Mouse (Mus musculus): ENCODE results near the gene 1700011L22Rik. TPM values are rescaled to one million over a fixed set of nuclear protein-coding genes. Genes with fewer than 3 reads are reported as not detected.
A peak's percentile ranks its signal among the peaks of the same experiment; 100 is the strongest.

1700011L22Rik gene
- not detected in 3 replicates for total RNA-seq (2017)

- no peak for ATAC-seq (replicated peaks; ENCODE audit: insufficient number of reproducible peaks, low FRiP score, low TSS enrichment, poor library complexity, severe bottlenecking)
Measured at GRCm38 (mm10) chr8:79248470-79248869, at the start of gene 1700011L22Rik. Gene 1700011L22Rik, minus strand, starts transcription at chr8:79248570.

GRCm38 (mm10) chr8:79297763-79298162, 49.4 kb upstream of the 1700011L22Rik start:
- no peak for ATAC-seq (replicated peaks; ENCODE audit: insufficient number of reproducible peaks, low FRiP score, low TSS enrichment, poor library complexity, severe bottlenecking)

- ATAC-seq (replicated peaks; ENCODE audit: insufficient number of reproducible peaks, low FRiP score, low TSS enrichment, poor library complexity, severe bottlenecking): 0 out of 2 replicates have a peak, but pooled peaks have one; percentile 8
Measured at GRCm38 (mm10) chr8:79295276-79296105, 47.1 kb upstream of the 1700011L22Rik start.

GRCm38 (mm10) chr8:79294610-79295275, 46.4 kb upstream of the 1700011L22Rik start, which contains the start of gene Mmaa:
Gene Mmaa, minus strand, starts transcription at chr8:79294937.
- ATAC-seq (replicated peaks; ENCODE audit: insufficient number of reproducible peaks, low FRiP score, low TSS enrichment, poor library complexity, severe bottlenecking): peak; percentile 88

GRCm38 (mm10) chr8:79293841-79294240, 45.5 kb upstream of the 1700011L22Rik start:
- ATAC-seq (replicated peaks; ENCODE audit: insufficient number of reproducible peaks, low FRiP score, low TSS enrichment, poor library complexity, severe bottlenecking): no peak

GRCm38 (mm10) chr8:79292712-79293264, 44.4 kb upstream of the 1700011L22Rik start:
- ATAC-seq (replicated peaks; ENCODE audit: insufficient number of reproducible peaks, low FRiP score, low TSS enrichment, poor library complexity, severe bottlenecking): no peak

- ATAC-seq (replicated peaks; ENCODE audit: insufficient number of reproducible peaks, low FRiP score, low TSS enrichment, poor library complexity, severe bottlenecking): no peak
Measured at GRCm38 (mm10) chr8:79289592-79289991, 41.2 kb upstream of the 1700011L22Rik start.

- ATAC-seq (replicated peaks; ENCODE audit: insufficient number of reproducible peaks, low FRiP score, low TSS enrichment, poor library complexity, severe bottlenecking): no peak
Measured at GRCm38 (mm10) chr8:79288681-79289080, 40.3 kb upstream of the 1700011L22Rik start.

GRCm38 (mm10) chr8:79288250-79288649, 39.9 kb upstream of the 1700011L22Rik start:
- ATAC-seq (replicated peaks; ENCODE audit: insufficient number of reproducible peaks, low FRiP score, low TSS enrichment, poor library complexity, severe bottlenecking): no peak

GRCm38 (mm10) chr8:79286424-79286823, 38.1 kb upstream of the 1700011L22Rik start:
- ATAC-seq (replicated peaks; ENCODE audit: insufficient number of reproducible peaks, low FRiP score, low TSS enrichment, poor library complexity, severe bottlenecking): no peak

- ATAC-seq (replicated peaks; ENCODE audit: insufficient number of reproducible peaks, low FRiP score, low TSS enrichment, poor library complexity, severe bottlenecking): no peak
Measured at GRCm38 (mm10) chr8:79284626-79285025, 36.3 kb upstream of the 1700011L22Rik start.

GRCm38 (mm10) chr8:79281376-79281890, 33.1 kb upstream of the 1700011L22Rik start:
- ATAC-seq (replicated peaks; ENCODE audit: insufficient number of reproducible peaks, low FRiP score, low TSS enrichment, poor library complexity, severe bottlenecking): no peak

- ATAC-seq (replicated peaks; ENCODE audit: insufficient number of reproducible peaks, low FRiP score, low TSS enrichment, poor library complexity, severe bottlenecking): no peak
Measured at GRCm38 (mm10) chr8:79277264-79277870, 29.0 kb upstream of the 1700011L22Rik start.

- no peak for ATAC-seq (replicated peaks; ENCODE audit: insufficient number of reproducible peaks, low FRiP score, low TSS enrichment, poor library complexity, severe bottlenecking)
Measured at GRCm38 (mm10) chr8:79274940-79275339, 26.6 kb upstream of the 1700011L22Rik start.

- ATAC-seq (replicated peaks; ENCODE audit: insufficient number of reproducible peaks, low FRiP score, low TSS enrichment, poor library complexity, severe bottlenecking): no peak
Measured at GRCm38 (mm10) chr8:79273776-79274175, 25.4 kb upstream of the 1700011L22Rik start.

- ATAC-seq (replicated peaks; ENCODE audit: insufficient number of reproducible peaks, low FRiP score, low TSS enrichment, poor library complexity, severe bottlenecking): no peak
Measured at GRCm38 (mm10) chr8:79272676-79273075, 24.3 kb upstream of the 1700011L22Rik start.

- no peak for ATAC-seq (replicated peaks; ENCODE audit: insufficient number of reproducible peaks, low FRiP score, low TSS enrichment, poor library complexity, severe bottlenecking)
Measured at GRCm38 (mm10) chr8:79268921-79269320, 20.6 kb upstream of the 1700011L22Rik start.

GRCm38 (mm10) chr8:79261920-79262319, 13.6 kb upstream of the 1700011L22Rik start:
- no peak for ATAC-seq (replicated peaks; ENCODE audit: insufficient number of reproducible peaks, low FRiP score, low TSS enrichment, poor library complexity, severe bottlenecking)
